Mouse (Mus musculus): ENCODE measurements around the gene Kif24. TPM values are rescaled to one million over a fixed set of nuclear protein-coding genes. Genes with fewer than 3 reads are reported as not detected.

Gene Kif24
- polyA plus RNA-seq, 1 experiment from 2014 or later, result 9.1 TPM

- H3K27me3 ChIP-seq (ENCODE audit: insufficient read depth, poor library complexity, severe bottlenecking), result no peaks in the 10 kb centered on the region
- DNase-seq (ENCODE audit: low spot score), result peak; percentile 92
- 79% methylated on average over 7 of the region's 7 CpGs for WGBS
- H3K36me3 ChIP-seq, result peaks cover 72% of the 10 kb centered on the region
- H3K27ac ChIP-seq, result peak overlapping the region; percentile 39; the same call in 1 of the 2 replicates
- H3K4me1 ChIP-seq, result no peaks in the 10 kb centered on the region
- no peak overlapping the region for H3K4me3 ChIP-seq
- H3K9me3 ChIP-seq, result no peaks in the 10 kb centered on the region
Measured at GRCm38 (mm10) chr4:41387755-41388469, 76.8 kb downstream of the Kif24 start.

GRCm38 (mm10) chr4:41386412-41386975, 78.2 kb downstream of the Kif24 start:
- Histone ChIP-seq H3K9me3 (no peaks in the 10 kb centered on the region), H3K4me1 (no peaks in the 10 kb centered on the region), H3K36me3 (peaks cover 70% of the 10 kb centered on the region), H3K27me3 (ENCODE audit: insufficient read depth, poor library complexity, severe bottlenecking) (no peaks in the 10 kb centered on the region), H3K27ac (no peak overlapping the region), H3K4me3 (no peak overlapping the region)
- 58% methylated on average over 1 of the region's 1 CpGs for WGBS
- no peak for DNase-seq (ENCODE audit: low spot score)

- peaks cover 75% of the 10 kb centered on the region for H3K36me3 ChIP-seq
- H3K4me3 ChIP-seq, result no peak overlapping the region
- no peak overlapping the region for H3K27ac ChIP-seq
- 89% methylated on average over 5 of the region's 5 CpGs for WGBS
- no peak for DNase-seq (ENCODE audit: low spot score)
- H3K9me3 ChIP-seq, result no peaks in the 10 kb centered on the region
- no peaks in the 10 kb centered on the region for H3K4me1 ChIP-seq
- H3K27me3 ChIP-seq (ENCODE audit: insufficient read depth, poor library complexity, severe bottlenecking), result no peaks in the 10 kb centered on the region
Measured at GRCm38 (mm10) chr4:41381213-41381950, 83.3 kb downstream of the Kif24 start.

- no peaks in the 10 kb centered on the region for H3K9me3 ChIP-seq
- H3K27me3 ChIP-seq (ENCODE audit: insufficient read depth, poor library complexity, severe bottlenecking), result no peaks in the 10 kb centered on the region
- H3K4me3 ChIP-seq, result no peak overlapping the region
- no peak overlapping the region for H3K27ac ChIP-seq
- no peak for DNase-seq (ENCODE audit: low spot score)
- no peaks in the 10 kb centered on the region for H3K4me1 ChIP-seq
- H3K36me3 ChIP-seq, result peaks cover 92% of the 10 kb centered on the region
Measured at GRCm38 (mm10) chr4:41377567-41377966, 87.1 kb downstream of the Kif24 start.

- WGBS, result 82% methylated on average over 9 of the region's 9 CpGs
- no peaks in the 10 kb centered on the region for H3K9me3 ChIP-seq
- no peak for DNase-seq (ENCODE audit: low spot score)
- H3K4me1 ChIP-seq, result no peaks in the 10 kb centered on the region
- H3K27me3 ChIP-seq (ENCODE audit: insufficient read depth, poor library complexity, severe bottlenecking), result no peaks in the 10 kb centered on the region
- H3K36me3 ChIP-seq, result peaks cover 67% of the 10 kb centered on the region
- no peak overlapping the region for H3K4me3 ChIP-seq
- H3K27ac ChIP-seq, result no peak overlapping the region
Measured at GRCm38 (mm10) chr4:41369702-41370437, 94.8 kb downstream of the Kif24 start.

GRCm38 (mm10) chr4:41368198-41368597, 96.5 kb downstream of the Kif24 start:
- DNase-seq (ENCODE audit: low spot score), result no peak
- Histone ChIP-seq H3K4me1 (no peaks in the 10 kb centered on the region), H3K27ac (no peak overlapping the region), H3K36me3 (peaks cover 52% of the 10 kb centered on the region), H3K4me3 (no peak overlapping the region), H3K27me3 (ENCODE audit: insufficient read depth, poor library complexity, severe bottlenecking) (no peaks in the 10 kb centered on the region), H3K9me3 (no peaks in the 10 kb centered on the region)
- WGBS, result 90% methylated on average over 4 of the region's 4 CpGs

GRCm38 (mm10) chr4:41361059-41361458, 103.6 kb downstream of the Kif24 start:
- DNase-seq (ENCODE audit: low spot score), result no peak
- H3K9me3 ChIP-seq, result no peaks in the 10 kb centered on the region
- H3K36me3 ChIP-seq, result peaks cover 14% of the 10 kb centered on the region; the same call in 1 of the 2 replicates
- H3K27me3 ChIP-seq (ENCODE audit: insufficient read depth, poor library complexity, severe bottlenecking), result no peaks in the 10 kb centered on the region
- WGBS, result 96% methylated on average over 3 of the region's 3 CpGs
- H3K4me3 ChIP-seq, result no peak overlapping the region
- H3K27ac ChIP-seq, result no peak overlapping the region
- no peaks in the 10 kb centered on the region for H3K4me1 ChIP-seq

GRCm38 (mm10) chr4:41359358-41359757, 105.3 kb downstream of the Kif24 start:
- DNase-seq (ENCODE audit: low spot score), result no peak
- H3K27me3 ChIP-seq (ENCODE audit: insufficient read depth, poor library complexity, severe bottlenecking), result no peaks in the 10 kb centered on the region
- peaks cover 23% of the 10 kb centered on the region for H3K36me3 ChIP-seq
- H3K4me3 ChIP-seq, result no peak overlapping the region
- H3K4me1 ChIP-seq, result no peaks in the 10 kb centered on the region
- no peaks in the 10 kb centered on the region for H3K9me3 ChIP-seq
- H3K27ac ChIP-seq, result no peak overlapping the region
- 94% methylated on average over 7 of the region's 7 CpGs for WGBS

- DNase-seq (ENCODE audit: low spot score), result no peak
- no peak overlapping the region for H3K4me3 ChIP-seq
- 91% methylated on average over 2 of the region's 2 CpGs for WGBS
- no peaks in the 10 kb centered on the region for H3K9me3 ChIP-seq
- H3K4me1 ChIP-seq, result no peaks in the 10 kb centered on the region
- H3K36me3 ChIP-seq, result peaks cover 23% of the 10 kb centered on the region
- H3K27ac ChIP-seq, result no peak overlapping the region
- H3K27me3 ChIP-seq (ENCODE audit: insufficient read depth, poor library complexity, severe bottlenecking), result no peaks in the 10 kb centered on the region
Measured at GRCm38 (mm10) chr4:41358669-41359068, 106.0 kb downstream of the Kif24 start.

- peaks cover 35% of the 10 kb centered on the region for H3K36me3 ChIP-seq
- no peak overlapping the region for H3K27ac ChIP-seq
- 86% methylated on average over 2 of the region's 2 CpGs for WGBS
- no peaks in the 10 kb centered on the region for H3K4me1 ChIP-seq
- no peak overlapping the region for H3K4me3 ChIP-seq
- no peak for DNase-seq (ENCODE audit: low spot score)
- no peaks in the 10 kb centered on the region for H3K27me3 ChIP-seq (ENCODE audit: insufficient read depth, poor library complexity, severe bottlenecking)
- H3K9me3 ChIP-seq, result no peaks in the 10 kb centered on the region
Measured at GRCm38 (mm10) chr4:41357154-41357553, 107.5 kb downstream of the Kif24 start.

GRCm38 (mm10) chr4:41353265-41353664, 111.4 kb downstream of the Kif24 start:
- H3K4me3 ChIP-seq, result no peak overlapping the region
- WGBS, result 92% methylated on average over 1 of the region's 1 CpGs
- H3K27me3 ChIP-seq (ENCODE audit: insufficient read depth, poor library complexity, severe bottlenecking), result no peaks in the 10 kb centered on the region
- H3K9me3 ChIP-seq, result no peaks in the 10 kb centered on the region
- no peak for DNase-seq (ENCODE audit: low spot score)
- peaks cover 29% of the 10 kb centered on the region for H3K36me3 ChIP-seq
- H3K4me1 ChIP-seq, result peaks cover 6% of the 10 kb centered on the region
- no peak overlapping the region for H3K27ac ChIP-seq

GRCm38 (mm10) chr4:41352758-41353157, 111.9 kb downstream of the Kif24 start:
- peaks cover 29% of the 10 kb centered on the region for H3K36me3 ChIP-seq

GRCm38 (mm10) chr4:41349199-41349591, 115.5 kb downstream of the Kif24 start:
- H3K4me1 ChIP-seq, result peaks cover 9% of the 10 kb centered on the region
- H3K36me3 ChIP-seq, result peaks cover 20% of the 10 kb centered on the region
- H3K9me3 ChIP-seq, result no peaks in the 10 kb centered on the region
- DNase-seq (ENCODE audit: low spot score), result no peak
- peak overlapping the region; percentile 97 for H3K27ac ChIP-seq
- H3K4me3 ChIP-seq, result peak overlapping the region; percentile 92
- no peaks in the 10 kb centered on the region for H3K27me3 ChIP-seq (ENCODE audit: insufficient read depth, poor library complexity, severe bottlenecking)
- under 1% methylated on average over 28 of the region's 28 CpGs for WGBS

More at GRCm38 (mm10) chr4:41352758-41353157, 111.9 kb downstream of the Kif24 start:
- no peaks in the 10 kb centered on the region for H3K27me3 ChIP-seq (ENCODE audit: insufficient read depth, poor library complexity, severe bottlenecking)
- H3K9me3 ChIP-seq, result no peaks in the 10 kb centered on the region
- no peak for DNase-seq (ENCODE audit: low spot score)
- H3K27ac ChIP-seq, result no peak overlapping the region
- no peak overlapping the region for H3K4me3 ChIP-seq
- peaks cover 9% of the 10 kb centered on the region for H3K4me1 ChIP-seq
- WGBS, result 91% methylated on average over 4 of the region's 4 CpGs
